26 mouse cellular contexts compared by ENCODE assay signal in the genomic region with DNA sequence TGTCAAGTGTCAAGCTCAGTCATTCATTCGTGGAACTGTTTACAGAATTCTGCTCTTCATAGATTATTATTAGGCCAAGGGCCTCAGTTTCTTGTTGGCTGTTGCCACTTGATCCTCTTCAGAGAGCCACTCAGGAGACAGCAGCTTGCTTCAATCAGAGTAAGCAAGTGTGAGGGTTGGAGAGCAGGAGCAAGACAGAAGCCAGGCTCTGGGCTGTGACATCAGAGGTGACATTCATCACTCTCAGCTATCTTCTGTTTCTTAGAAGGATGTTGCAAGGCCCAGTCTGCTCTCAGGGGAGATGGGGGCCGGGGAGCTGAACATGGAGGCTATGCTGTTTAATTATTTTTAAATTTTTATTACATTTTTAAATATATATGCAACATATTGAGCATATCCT. TPM values are rescaled to one million over a fixed set of nuclear protein-coding genes. Genes with fewer than 3 reads are reported as not detected.
"Had no signal": no experiment of that assay in that cellular context is flagged by ENCODE, and none has a peak within 500 bp of the region (broad histone marks: within the 10 kb centered on the region; RNA-seq: fewer than 3 reads in every experiment).

No protein-coding gene starts in this region.

- H3K27ac ChIP-seq: hindbrain, embryonic 13.5 days; hindbrain, embryonic 15.5 days; hindbrain, postnatal 0 days; kidney, embryonic 15.5 days; kidney, postnatal 0 days; limb, embryonic 13.5 days; limb, embryonic 15.5 days; liver, embryonic 12.5 days; liver, embryonic 14.5 days had no signal

- H3K9me3 ChIP-seq: hindbrain, embryonic 13.5 days; hindbrain, embryonic 15.5 days; kidney, embryonic 15.5 days; limb, embryonic 13.5 days; limb, embryonic 15.5 days; liver, embryonic 12.5 days had no signal

- H3K36me3 ChIP-seq: hindbrain, embryonic 13.5 days; hindbrain, embryonic 15.5 days; kidney, embryonic 15.5 days; limb, embryonic 13.5 days; limb, embryonic 15.5 days; liver, embryonic 12.5 days had no signal

- H3K4me3 ChIP-seq: hindbrain, embryonic 13.5 days; hindbrain, embryonic 15.5 days; kidney, embryonic 15.5 days; limb, embryonic 13.5 days; limb, embryonic 15.5 days; liver, embryonic 12.5 days had no signal

- H3K27me3 ChIP-seq: hindbrain, embryonic 13.5 days; hindbrain, embryonic 15.5 days; kidney, embryonic 15.5 days; limb, embryonic 13.5 days; limb, embryonic 15.5 days; liver, embryonic 12.5 days had no signal

- DNase-seq: gastrocnemius, postnatal 14 days; gastrocnemius, postnatal 36 days; heart, adult 18-20 months; kidney, adult 11 months; kidney, adult 2 months; kidney, adult 9 months; kidney, postnatal 14 days; kidney, postnatal 36 days; layer of hippocampus, adult 9-11 months; layer of hippocampus, postnatal 36 days; left cerebral cortex, postnatal 4 days had no signal

- H3K4me2 ChIP-seq: heart, embryonic 11.5 days; hindbrain, embryonic 13.5 days; hindbrain, embryonic 15.5 days; kidney, embryonic 15.5 days; limb, embryonic 13.5 days; limb, embryonic 15.5 days; liver, embryonic 12.5 days had no signal

- ATAC-seq: hindbrain, postnatal 0 days; intestine, embryonic 16.5 days; liver, embryonic 12.5 days had no signal

- H3K9ac ChIP-seq: hindbrain, embryonic 13.5 days; hindbrain, embryonic 15.5 days; kidney, embryonic 15.5 days; limb, embryonic 13.5 days; limb, embryonic 15.5 days; liver, embryonic 12.5 days; liver, embryonic 14.5 days had no signal

RNA-seq across cellular contexts. Expression of a gene that starts 4.3 kb away (rescaled TPM):
- polyA plus RNA-seq: heart, embryonic 11.5 days; heart, embryonic 14.5 days; hindbrain, embryonic 11.5 days; hindbrain, embryonic 13.5 days; hindbrain, embryonic 15.5 days; intestine, embryonic 14.5 days; kidney, embryonic 15.5 days; limb, embryonic 11.5 days; limb, embryonic 13.5 days; limb, embryonic 15.5 days; liver, embryonic 12.5 days had no signal
